Mouse (Mus musculus): Measurements from ENCODE around the gene Mfrp. TPM values are rescaled to one million over a fixed set of nuclear protein-coding genes. Genes with fewer than 3 reads are reported as not detected.

The Mfrp gene
- polyA plus RNA-seq, 1 experiment from 2014 or later = 0.39 TPM

GRCm38 (mm10) chr9:44134851-44135730 lies 33.6 kb downstream of the Mfrp start:
- peak overlapping the region; percentile 77 for H3K9ac ChIP-seq
- H3K9me3 ChIP-seq = no peaks in the 10 kb centered on the region
- peak overlapping the region; percentile 68 for H3K27ac ChIP-seq
- ATAC-seq (ENCODE audit: insufficient number of reproducible peaks, insufficient read depth, low FRiP score, low TSS enrichment, low read depth) = no peak
- H3K4me3 ChIP-seq = peak overlapping the region; percentile 67
- H3K27me3 ChIP-seq = peaks cover 43% of the 10 kb centered on the region
- H3K4me1 ChIP-seq = peaks cover 47% of the 10 kb centered on the region
- peak overlapping the region; percentile 83 for H3K4me2 ChIP-seq
- WGBS = 2% methylated on average over 48 of the region's 49 CpGs
- peaks cover 23% of the 10 kb centered on the region for H3K36me3 ChIP-seq

GRCm38 (mm10) chr9:44135731-44136411 lies 34.3 kb downstream of the Mfrp start:
- Histone ChIP-seq H3K27ac (peak overlapping the region; percentile 68), H3K4me1 (peaks cover 44% of the 10 kb centered on the region)

GRCm38 (mm10) chr9:44137846-44138245 lies 36.3 kb downstream of the Mfrp start:
- WGBS = 52% methylated on average over 4 of the region's 4 CpGs
- H3K4me1 ChIP-seq = peaks cover 40% of the 10 kb centered on the region
- no peak overlapping the region for H3K4me3 ChIP-seq
- no peak overlapping the region for H3K4me2 ChIP-seq
- H3K9me3 ChIP-seq = no peaks in the 10 kb centered on the region
- ATAC-seq (ENCODE audit: insufficient number of reproducible peaks, insufficient read depth, low FRiP score, low TSS enrichment, low read depth) = no peak
- peaks cover 25% of the 10 kb centered on the region for H3K27me3 ChIP-seq
- peaks cover 44% of the 10 kb centered on the region for H3K36me3 ChIP-seq
- no peak overlapping the region for H3K27ac ChIP-seq
- H3K9ac ChIP-seq = no peak overlapping the region

More at GRCm38 (mm10) chr9:44135731-44136411, 34.3 kb downstream of the Mfrp start:
- Histone ChIP-seq H3K36me3 (peaks cover 30% of the 10 kb centered on the region), H3K27me3 (peaks cover 43% of the 10 kb centered on the region), H3K9ac (peak overlapping the region; percentile 77), H3K4me3 (peak overlapping the region; percentile 67), H3K4me2 (peak overlapping the region; percentile 83), H3K9me3 (no peaks in the 10 kb centered on the region)
- no peak for ATAC-seq (ENCODE audit: insufficient number of reproducible peaks, insufficient read depth, low FRiP score, low TSS enrichment, low read depth)
- WGBS = 43% methylated on average over 7 of the region's 7 CpGs

DNA sequence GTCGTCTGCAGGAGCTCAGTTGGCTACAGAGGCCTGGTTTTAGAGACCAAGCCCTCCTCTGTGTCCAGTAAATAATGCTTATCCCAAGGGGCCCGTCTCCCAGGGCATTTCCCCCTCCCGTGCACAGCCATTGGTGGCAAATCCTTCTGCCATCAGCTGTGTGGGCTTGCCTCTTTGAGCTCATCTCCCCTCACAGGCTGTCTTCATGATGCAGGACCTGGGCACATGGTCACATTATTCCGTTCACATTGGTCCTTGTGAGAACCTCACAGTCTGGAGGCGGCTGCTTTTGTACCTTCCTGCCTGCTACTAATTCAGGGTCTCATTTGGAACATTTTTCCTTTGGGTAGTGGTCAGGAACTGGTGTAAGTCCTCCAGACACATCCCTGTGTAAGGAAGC lies 40.4 kb downstream of the Mfrp start:
- Histone ChIP-seq H3K27ac (no peak overlapping the region), H3K27me3 (no peaks in the 10 kb centered on the region), H3K4me3 (no peak overlapping the region), H3K36me3 (peaks cover 74% of the 10 kb centered on the region), H3K4me2 (no peak overlapping the region), H3K9me3 (no peaks in the 10 kb centered on the region), H3K9ac (no peak overlapping the region), H3K4me1 (peaks cover 5% of the 10 kb centered on the region; the same call in 1 of the 2 replicates)
- 67% methylated on average over 5 of the region's 5 CpGs for WGBS
- ATAC-seq (ENCODE audit: insufficient number of reproducible peaks, insufficient read depth, low FRiP score, low TSS enrichment, low read depth) = no peak

GRCm38 (mm10) chr9:44143421-44143820 lies 41.9 kb downstream of the Mfrp start:
- ATAC-seq (ENCODE audit: insufficient number of reproducible peaks, insufficient read depth, low FRiP score, low TSS enrichment, low read depth) = no peak
- peaks cover 5% of the 10 kb centered on the region; the same call in 1 of the 2 replicates for H3K4me1 ChIP-seq
- no peak overlapping the region for H3K9ac ChIP-seq
- no peaks in the 10 kb centered on the region for H3K27me3 ChIP-seq
- no peaks in the 10 kb centered on the region for H3K9me3 ChIP-seq
- 81% methylated on average over 5 of the region's 5 CpGs for WGBS
- no peak overlapping the region for H3K4me2 ChIP-seq
- H3K36me3 ChIP-seq = peaks cover 70% of the 10 kb centered on the region
- no peak overlapping the region for H3K27ac ChIP-seq
- no peak overlapping the region for H3K4me3 ChIP-seq

- peaks cover 70% of the 10 kb centered on the region for H3K36me3 ChIP-seq
- no peak overlapping the region for H3K27ac ChIP-seq
- H3K4me1 ChIP-seq = peaks cover 5% of the 10 kb centered on the region; the same call in 1 of the 2 replicates
- H3K4me2 ChIP-seq = no peak overlapping the region
- ATAC-seq (ENCODE audit: insufficient number of reproducible peaks, insufficient read depth, low FRiP score, low TSS enrichment, low read depth) = no peak
- no peak overlapping the region for H3K9ac ChIP-seq
- WGBS = 34% methylated on average over 7 of the region's 8 CpGs
- no peaks in the 10 kb centered on the region for H3K9me3 ChIP-seq
- H3K27me3 ChIP-seq = no peaks in the 10 kb centered on the region
- no peak overlapping the region for H3K4me3 ChIP-seq
Measured at GRCm38 (mm10) chr9:44144023-44144717, 42.6 kb downstream of the Mfrp start.

DNA sequence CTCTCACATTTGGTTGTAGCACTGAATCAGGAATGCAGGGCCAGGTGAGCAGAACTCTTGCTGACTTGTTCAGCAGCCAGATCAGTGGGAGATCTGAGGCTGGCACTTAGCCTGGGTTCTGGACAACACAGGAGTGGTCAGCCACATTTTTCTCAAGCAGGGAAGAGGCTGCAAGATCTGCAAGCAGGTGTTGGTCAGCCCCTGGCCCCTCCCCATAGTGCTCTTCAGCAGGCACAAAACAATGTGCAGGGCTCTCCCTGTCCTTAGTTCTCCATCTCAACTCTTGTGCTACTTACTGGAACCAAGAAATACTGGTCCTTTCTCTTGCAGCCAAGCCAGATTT lies 43.2 kb downstream of the Mfrp start:
- Histone ChIP-seq H3K4me1 (peaks cover 5% of the 10 kb centered on the region; the same call in 1 of the 2 replicates), H3K27ac (no peak overlapping the region), H3K9me3 (no peaks in the 10 kb centered on the region), H3K4me3 (no peak overlapping the region), H3K4me2 (no peak overlapping the region), H3K36me3 (peaks cover 70% of the 10 kb centered on the region), H3K9ac (no peak overlapping the region), H3K27me3 (no peaks in the 10 kb centered on the region)
- no peak for ATAC-seq (ENCODE audit: insufficient number of reproducible peaks, insufficient read depth, low FRiP score, low TSS enrichment, low read depth)

GRCm38 (mm10) chr9:44147290-44147689 lies 45.8 kb downstream of the Mfrp start:
- no peak for ATAC-seq (ENCODE audit: insufficient number of reproducible peaks, insufficient read depth, low FRiP score, low TSS enrichment, low read depth)
- Histone ChIP-seq H3K4me2 (no peak overlapping the region), H3K27ac (no peak overlapping the region), H3K9ac (no peak overlapping the region), H3K4me3 (no peak overlapping the region), H3K9me3 (no peaks in the 10 kb centered on the region), H3K4me1 (no peaks in the 10 kb centered on the region), H3K36me3 (peaks cover 73% of the 10 kb centered on the region), H3K27me3 (no peaks in the 10 kb centered on the region)
- WGBS = 59% methylated on average over 3 of the region's 3 CpGs

Other genes with a start within 250 kb of the Mfrp start
- gene Thy1, start 58.3 kb upstream of the Mfrp start, polyA plus RNA-seq (2015; fragmentation: Nextera tagmentation; extraction: Ambion mirVana) = 4.3 and 5.6 TPM in 2 replicates
- gene Usp2, start 34.7 kb upstream of the Mfrp start, polyA plus RNA-seq (2015; fragmentation: Nextera tagmentation; extraction: Ambion mirVana) = 14.6 and 15.2 TPM in 2 replicates
- 1.5 and 2.8 TPM in 2 replicates for gene C1qtnf5, start 5.5 kb downstream of the Mfrp start, polyA plus RNA-seq (2015; fragmentation: Nextera tagmentation; extraction: Ambion mirVana)
- 0.30 and 0.48 TPM in 2 replicates for gene Gm49380, start 11.8 kb downstream of the Mfrp start, polyA plus RNA-seq (2015; fragmentation: Nextera tagmentation; extraction: Ambion mirVana)
- gene Rnf26, start 11.8 kb downstream of the Mfrp start, polyA plus RNA-seq (2015; fragmentation: Nextera tagmentation; extraction: Ambion mirVana) = 73.3 and 80.1 TPM in 2 replicates
- gene Mcam, start 32.7 kb downstream of the Mfrp start, polyA plus RNA-seq (2015; fragmentation: Nextera tagmentation; extraction: Ambion mirVana) = 25.6 and 28.9 TPM in 2 replicates
- 17.3 and 19.5 TPM in 2 replicates for gene Cbl, start 132.3 kb downstream of the Mfrp start, polyA plus RNA-seq (2015; fragmentation: Nextera tagmentation; extraction: Ambion mirVana)
- gene Ccdc153, start 138.9 kb downstream of the Mfrp start, polyA plus RNA-seq (2015; fragmentation: Nextera tagmentation; extraction: Ambion mirVana) = not detected in 2 replicates
- 0.37 TPM in 1 of 2 replicates, not detected in the other for gene Pdzd3, start 149.7 kb downstream of the Mfrp start, polyA plus RNA-seq (2015; fragmentation: Nextera tagmentation; extraction: Ambion mirVana)
- gene Nlrx1, start 166.9 kb downstream of the Mfrp start, polyA plus RNA-seq (2015; fragmentation: Nextera tagmentation; extraction: Ambion mirVana) = 8.2 and 9.8 TPM in 2 replicates
- 6.1 and 6.5 TPM in 2 replicates for gene Abcg4, start 186.9 kb downstream of the Mfrp start, polyA plus RNA-seq (2015; fragmentation: Nextera tagmentation; extraction: Ambion mirVana)
- 27.9 and 30.6 TPM in 2 replicates for gene Hinfp, start 203.9 kb downstream of the Mfrp start, polyA plus RNA-seq (2015; fragmentation: Nextera tagmentation; extraction: Ambion mirVana)
- 8.3 TPM in 2 replicates for gene C2cd2l, start 218.6 kb downstream of the Mfrp start, polyA plus RNA-seq (2015; fragmentation: Nextera tagmentation; extraction: Ambion mirVana)
- 38.4 and 40.5 TPM in 2 replicates for gene Dpagt1, start 224.3 kb downstream of the Mfrp start, polyA plus RNA-seq (2015; fragmentation: Nextera tagmentation; extraction: Ambion mirVana)
- gene H2afx, start 233.0 kb downstream of the Mfrp start, polyA plus RNA-seq (2015; fragmentation: Nextera tagmentation; extraction: Ambion mirVana) = 365 and 385 TPM in 2 replicates
- 114 and 119 TPM in 2 replicates for gene Hmbs, start 242.5 kb downstream of the Mfrp start, polyA plus RNA-seq (2015; fragmentation: Nextera tagmentation; extraction: Ambion mirVana)

Measured in embryonic facial prominence, embryonic 13.5 days (tissue).